Mouse (Mus musculus) heart, postnatal 0 days (tissue): ENCODE measurements around the gene Mrpl49.

Experiments
- CTCF ChIP-seq: IDR thresholded peaks from 2 replicates; pipeline ENCODE4 v1.5.1; 2016; ENCODE audit warnings: antibody characterized with exemption, control low read depth, low read depth
- EP300 ChIP-seq: IDR thresholded peaks from 2 replicates; pipeline ENCODE4 v1.6.1; 2016; ENCODE audit warnings: antibody characterized with exemption, low read depth

- TF ChIP-seq CTCF: no peak
- TF ChIP-seq EP300: no peak
Measured at GRCm38 (mm10) chr19:6069851-6070250, 12.3 kb upstream of the Mrpl49 start.
